Mouse (Mus musculus): ENCODE data around the gene Best2. TPM values are rescaled to one million over a fixed set of nuclear protein-coding genes. Genes with fewer than 3 reads are reported as not detected.

The Best2 gene
- polyA plus RNA-seq, 1 experiment from 2014 or later = 0.29 TPM

GRCm38 (mm10) chr8:85013230-85013840, 996 bp downstream of the Best2 start:
- peaks cover 20% of the 10 kb centered on the region for H3K27me3 ChIP-seq (ENCODE audit: control insufficient read depth, insufficient read depth, low read length)
- ATAC-seq (ENCODE audit: insufficient number of reproducible peaks, insufficient read depth, low FRiP score, low read depth) = peak; percentile 64
- peak overlapping the region; percentile 12; the same call in 1 of the 2 replicates for H3K4me3 ChIP-seq (ENCODE audit: low read depth, low read length)
- H3K36me3 ChIP-seq (ENCODE audit: control insufficient read depth, insufficient read depth, low read length) = peaks cover 3% of the 10 kb centered on the region
- WGBS = 5% methylated on average over 26 of the region's 26 CpGs
- H3K9me3 ChIP-seq (ENCODE audit: control insufficient read depth, low read depth, low read length) = no peaks in the 10 kb centered on the region
- peak overlapping the region; percentile 47 for H3K4me2 ChIP-seq (replicated peaks; ENCODE audit: low read depth, low read length)
- H3K9ac ChIP-seq (replicated peaks; ENCODE audit: low read depth, low read length) = no peak overlapping the region; the same call in 1 of the 2 replicates
- H3K27ac ChIP-seq (ENCODE audit: low read length) = no peak overlapping the region
- peaks cover 4% of the 10 kb centered on the region; the same call in 1 of the 2 replicates for H3K4me1 ChIP-seq (ENCODE audit: control insufficient read depth, insufficient read depth, low read length)

GRCm38 (mm10) chr8:85011242-85011641, 3.1 kb downstream of the Best2 start:
- Histone ChIP-seq H3K27ac (ENCODE audit: low read length) (no peak overlapping the region), H3K9ac (replicated peaks; ENCODE audit: low read depth, low read length) (no peak overlapping the region), H3K4me1 (ENCODE audit: control insufficient read depth, insufficient read depth, low read length) (peaks cover 4% of the 10 kb centered on the region; the same call in 1 of the 2 replicates), H3K4me3 (ENCODE audit: low read depth, low read length) (no peak overlapping the region), H3K4me2 (replicated peaks; ENCODE audit: low read depth, low read length) (no peak overlapping the region), H3K36me3 (ENCODE audit: control insufficient read depth, insufficient read depth, low read length) (no peaks in the 10 kb centered on the region), H3K27me3 (ENCODE audit: control insufficient read depth, insufficient read depth, low read length) (peaks cover 22% of the 10 kb centered on the region), H3K9me3 (ENCODE audit: control insufficient read depth, low read depth, low read length) (no peaks in the 10 kb centered on the region)
- WGBS = 12% methylated on average over 28 of the region's 28 CpGs
- ATAC-seq (ENCODE audit: insufficient number of reproducible peaks, insufficient read depth, low FRiP score, low read depth) = no peak

- Histone ChIP-seq H3K27me3 (ENCODE audit: control insufficient read depth, insufficient read depth, low read length) (peaks cover 18% of the 10 kb centered on the region), H3K36me3 (ENCODE audit: control insufficient read depth, insufficient read depth, low read length) (no peaks in the 10 kb centered on the region), H3K9ac (replicated peaks; ENCODE audit: low read depth, low read length) (no peak overlapping the region), H3K4me3 (ENCODE audit: low read depth, low read length) (no peak overlapping the region), H3K4me2 (replicated peaks; ENCODE audit: low read depth, low read length) (no peak overlapping the region), H3K4me1 (ENCODE audit: control insufficient read depth, insufficient read depth, low read length) (no peaks in the 10 kb centered on the region), H3K9me3 (ENCODE audit: control insufficient read depth, low read depth, low read length) (no peaks in the 10 kb centered on the region), H3K27ac (ENCODE audit: low read length) (no peak overlapping the region)
- no peak for ATAC-seq (ENCODE audit: insufficient number of reproducible peaks, insufficient read depth, low FRiP score, low read depth)
- WGBS = 19% methylated on average over 25 of the region's 25 CpGs
Measured at GRCm38 (mm10) chr8:85007686-85008085, 6.6 kb downstream of the Best2 start.

GRCm38 (mm10) chr8:84997649-84998295, 16.6 kb downstream of the Best2 start:
- Histone ChIP-seq H3K4me3 (ENCODE audit: low read depth, low read length) (no peak overlapping the region), H3K4me1 (ENCODE audit: control insufficient read depth, insufficient read depth, low read length) (peaks cover 5% of the 10 kb centered on the region), H3K9ac (replicated peaks; ENCODE audit: low read depth, low read length) (0 out of 2 replicates have a peak overlapping the region, but pooled peaks have one; percentile 21), H3K9me3 (ENCODE audit: control insufficient read depth, low read depth, low read length) (no peaks in the 10 kb centered on the region), H3K36me3 (ENCODE audit: control insufficient read depth, insufficient read depth, low read length) (no peaks in the 10 kb centered on the region), H3K27ac (ENCODE audit: low read length) (no peak overlapping the region), H3K27me3 (ENCODE audit: control insufficient read depth, insufficient read depth, low read length) (no peaks in the 10 kb centered on the region), H3K4me2 (replicated peaks; ENCODE audit: low read depth, low read length) (peak overlapping the region; percentile 12; the same call in 1 of the 2 replicates)
- WGBS = 9% methylated on average over 19 of the region's 19 CpGs
- peak; percentile 79 for ATAC-seq (ENCODE audit: insufficient number of reproducible peaks, insufficient read depth, low FRiP score, low read depth)

GRCm38 (mm10) chr8:84996978-84997377, 17.4 kb downstream of the Best2 start:
- H3K27ac ChIP-seq (ENCODE audit: low read length) = no peak overlapping the region
- no peak for ATAC-seq (ENCODE audit: insufficient number of reproducible peaks, insufficient read depth, low FRiP score, low read depth)
- H3K4me3 ChIP-seq (ENCODE audit: low read depth, low read length) = no peak overlapping the region
- peaks cover 6% of the 10 kb centered on the region for H3K4me1 ChIP-seq (ENCODE audit: control insufficient read depth, insufficient read depth, low read length)
- 79% methylated on average over 5 of the region's 5 CpGs for WGBS
- H3K4me2 ChIP-seq (replicated peaks; ENCODE audit: low read depth, low read length) = no peak overlapping the region
- H3K27me3 ChIP-seq (ENCODE audit: control insufficient read depth, insufficient read depth, low read length) = no peaks in the 10 kb centered on the region
- no peaks in the 10 kb centered on the region for H3K9me3 ChIP-seq (ENCODE audit: control insufficient read depth, low read depth, low read length)
- no peak overlapping the region for H3K9ac ChIP-seq (replicated peaks; ENCODE audit: low read depth, low read length)
- H3K36me3 ChIP-seq (ENCODE audit: control insufficient read depth, insufficient read depth, low read length) = no peaks in the 10 kb centered on the region

- 29% methylated on average over 25 of the region's 25 CpGs for WGBS
- ATAC-seq (ENCODE audit: insufficient number of reproducible peaks, insufficient read depth, low FRiP score, low read depth) = no peak
- H3K9me3 ChIP-seq (ENCODE audit: control insufficient read depth, low read depth, low read length) = no peaks in the 10 kb centered on the region
- no peak overlapping the region for H3K9ac ChIP-seq (replicated peaks; ENCODE audit: low read depth, low read length)
- H3K36me3 ChIP-seq (ENCODE audit: control insufficient read depth, insufficient read depth, low read length) = no peaks in the 10 kb centered on the region
- no peak overlapping the region for H3K4me3 ChIP-seq (ENCODE audit: low read depth, low read length)
- H3K27ac ChIP-seq (ENCODE audit: low read length) = no peak overlapping the region
- peaks cover 11% of the 10 kb centered on the region for H3K4me1 ChIP-seq (ENCODE audit: control insufficient read depth, insufficient read depth, low read length)
- no peaks in the 10 kb centered on the region for H3K27me3 ChIP-seq (ENCODE audit: control insufficient read depth, insufficient read depth, low read length)
- H3K4me2 ChIP-seq (replicated peaks; ENCODE audit: low read depth, low read length) = no peak overlapping the region
Measured at GRCm38 (mm10) chr8:84995680-84996079, 18.7 kb downstream of the Best2 start.

GRCm38 (mm10) chr8:84994375-84994774, 20.0 kb downstream of the Best2 start:
- Histone ChIP-seq H3K27me3 (ENCODE audit: control insufficient read depth, insufficient read depth, low read length) (no peaks in the 10 kb centered on the region), H3K4me1 (ENCODE audit: control insufficient read depth, insufficient read depth, low read length) (peaks cover 11% of the 10 kb centered on the region), H3K27ac (ENCODE audit: low read length) (no peak overlapping the region), H3K4me2 (replicated peaks; ENCODE audit: low read depth, low read length) (no peak overlapping the region), H3K4me3 (ENCODE audit: low read depth, low read length) (no peak overlapping the region), H3K36me3 (ENCODE audit: control insufficient read depth, insufficient read depth, low read length) (no peaks in the 10 kb centered on the region), H3K9ac (replicated peaks; ENCODE audit: low read depth, low read length) (no peak overlapping the region), H3K9me3 (ENCODE audit: control insufficient read depth, low read depth, low read length) (no peaks in the 10 kb centered on the region)
- ATAC-seq (ENCODE audit: insufficient number of reproducible peaks, insufficient read depth, low FRiP score, low read depth) = no peak
- 91% methylated on average over 9 of the region's 9 CpGs for WGBS

- H3K9ac ChIP-seq (replicated peaks; ENCODE audit: low read depth, low read length) = peak overlapping the region; percentile 67
- 0 out of 2 replicates have a peak, but pooled peaks cover 10% of the 10 kb centered on the region for H3K4me1 ChIP-seq (ENCODE audit: control insufficient read depth, insufficient read depth, low read length)
- H3K4me3 ChIP-seq (ENCODE audit: low read depth, low read length) = peak overlapping the region; percentile 68
- 0 out of 2 replicates have a peak, but pooled peaks cover 3% of the 10 kb centered on the region for H3K27me3 ChIP-seq (ENCODE audit: control insufficient read depth, insufficient read depth, low read length)
- H3K36me3 ChIP-seq (ENCODE audit: control insufficient read depth, insufficient read depth, low read length) = no peaks in the 10 kb centered on the region
- peak overlapping the region; percentile 84 for H3K27ac ChIP-seq (ENCODE audit: low read length)
- peak; percentile 82 for ATAC-seq (ENCODE audit: insufficient number of reproducible peaks, insufficient read depth, low FRiP score, low read depth)
- H3K9me3 ChIP-seq (ENCODE audit: control insufficient read depth, low read depth, low read length) = no peaks in the 10 kb centered on the region
- peak overlapping the region; percentile 78 for H3K4me2 ChIP-seq (replicated peaks; ENCODE audit: low read depth, low read length)
- 2% methylated on average over 15 of the region's 15 CpGs for WGBS
Measured at GRCm38 (mm10) chr8:84990836-84991235, 23.5 kb downstream of the Best2 start.

Data from stomach, embryonic 14.5 days (tissue).